Mouse (Mus musculus): ENCODE measurements around the gene Pon2.

- TF ChIP-seq POLR2A (IDR thresholded peaks at IDR 0.05; ENCODE audit: borderline replicate concordance, extremely low read depth, insufficient read depth, insufficient read length, poor library complexity, severe bottlenecking), result no peak
- TF ChIP-seq CTCF (IDR thresholded peaks at IDR 0.05; ENCODE audit: borderline replicate concordance, extremely low read depth, insufficient read depth, insufficient read length), result no peak
Observed at GRCm38 (mm10) chr6:5263250-5263999, 34.8 kb downstream of the Pon2 start.

Measured in brain, embryonic 14.5 days (tissue).